Mouse (Mus musculus): ENCODE measurements at regions not wholly inside any gene's neighbourhood (a gene's known extent, or its start where the extent isn't known, plus 50 kb on each side); places are given as distances from the start of the nearest gene placed in this dataset.

DNA sequence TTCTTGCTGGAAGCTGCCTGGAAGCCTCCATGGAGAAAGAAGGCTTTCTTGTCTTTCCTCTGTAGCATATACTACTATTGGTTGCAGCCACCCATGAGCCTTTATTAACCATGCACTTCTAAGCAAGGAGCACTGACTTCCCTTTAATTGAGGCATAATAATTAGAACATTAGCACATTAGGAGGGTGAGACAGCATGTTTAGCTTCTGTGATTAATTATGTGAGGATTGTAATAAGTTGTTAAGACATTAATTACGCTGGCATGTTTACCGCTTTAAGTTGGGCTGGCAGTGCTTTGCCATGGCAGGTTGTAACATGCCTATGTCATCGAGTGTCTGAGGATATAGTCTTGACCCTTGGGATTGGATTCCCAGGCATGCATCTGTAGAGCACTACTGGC, 391.7 kb downstream of the Brinp2 start:
- no peak for DNase-seq

DNA sequence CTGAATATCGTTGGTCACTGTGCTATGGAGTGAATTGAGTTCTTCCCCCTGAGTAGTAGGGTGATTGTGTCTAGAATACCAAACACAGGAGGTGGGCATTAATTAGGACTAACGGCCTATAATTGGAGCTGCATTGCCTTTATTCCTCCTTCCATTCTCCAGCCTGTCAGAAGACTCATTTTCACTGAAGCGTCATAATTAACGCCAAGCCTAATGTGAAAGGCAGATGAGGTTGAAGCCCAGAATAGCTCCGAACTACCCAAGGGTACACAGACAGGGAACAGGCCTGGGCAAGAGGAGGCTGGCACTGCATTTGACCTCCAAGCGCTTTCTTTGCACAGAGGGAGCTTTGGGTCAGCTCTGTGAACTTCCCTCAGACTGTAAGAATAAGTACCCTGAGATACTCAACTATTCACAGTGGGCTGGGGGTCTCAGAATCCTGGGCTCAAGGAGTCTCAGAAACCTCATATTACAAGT, 386.5 kb downstream of the Brinp2 start:
- no peak for DNase-seq

DNA sequence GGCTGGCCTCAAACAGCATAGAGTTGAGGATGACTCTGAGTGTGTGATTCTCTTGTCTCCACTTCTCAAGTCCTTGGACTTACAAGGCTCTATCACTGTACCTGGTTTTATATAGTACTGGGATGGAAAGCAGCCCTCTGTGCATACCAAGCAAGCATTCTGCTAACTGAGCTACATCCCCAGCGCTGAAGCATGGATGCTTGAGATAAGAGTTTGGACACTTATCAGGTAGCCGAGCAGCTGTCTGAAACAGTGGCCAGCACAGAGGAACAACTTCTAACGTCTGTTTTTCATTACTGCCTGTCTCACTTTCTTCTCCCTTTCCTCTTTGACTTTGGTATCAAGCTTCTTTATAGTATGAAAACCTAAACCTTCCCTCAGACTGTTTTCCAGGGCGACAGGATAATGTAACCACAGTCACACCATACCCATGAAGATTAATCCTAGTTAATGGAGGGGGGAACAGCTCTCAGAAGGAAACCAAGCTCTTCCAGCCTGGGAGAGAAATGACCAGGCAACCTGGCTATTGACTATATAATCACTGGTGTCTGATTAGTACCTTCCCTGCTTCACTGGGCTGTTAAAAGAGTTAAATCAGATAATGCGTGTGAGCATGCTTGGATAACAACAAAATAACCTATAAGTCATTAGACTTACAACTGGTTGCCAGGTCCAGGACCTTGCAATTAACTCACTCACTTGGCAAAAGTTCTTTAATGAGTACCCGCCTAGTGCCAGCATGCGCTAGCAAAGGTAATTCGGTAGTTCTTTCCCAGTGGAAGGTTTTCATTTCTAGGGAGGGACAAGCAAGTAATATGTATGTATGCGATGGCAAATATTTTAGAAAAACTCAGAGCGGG, 382.5 kb downstream of the Brinp2 start:
- no peak for DNase-seq

DNA sequence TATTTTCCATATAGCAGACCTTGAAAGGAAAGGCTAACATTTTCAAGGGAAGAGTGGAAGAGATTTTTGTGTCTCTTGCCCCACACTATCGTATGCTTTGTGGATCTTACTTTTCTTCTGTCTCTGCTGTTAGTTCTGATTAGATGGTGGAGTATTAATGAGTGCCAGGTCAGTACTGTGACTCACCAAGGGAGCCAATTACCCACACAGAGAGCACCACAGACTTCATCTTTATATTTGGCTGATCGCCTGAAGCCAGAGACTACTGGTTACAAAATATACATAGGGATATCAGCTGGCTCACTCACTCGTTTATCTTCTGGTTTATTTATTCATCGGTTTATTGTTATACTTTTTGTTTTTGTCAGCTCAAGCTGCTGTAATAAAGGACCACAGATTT, 381.5 kb downstream of the Brinp2 start:
- DNase-seq = no peak

DNA sequence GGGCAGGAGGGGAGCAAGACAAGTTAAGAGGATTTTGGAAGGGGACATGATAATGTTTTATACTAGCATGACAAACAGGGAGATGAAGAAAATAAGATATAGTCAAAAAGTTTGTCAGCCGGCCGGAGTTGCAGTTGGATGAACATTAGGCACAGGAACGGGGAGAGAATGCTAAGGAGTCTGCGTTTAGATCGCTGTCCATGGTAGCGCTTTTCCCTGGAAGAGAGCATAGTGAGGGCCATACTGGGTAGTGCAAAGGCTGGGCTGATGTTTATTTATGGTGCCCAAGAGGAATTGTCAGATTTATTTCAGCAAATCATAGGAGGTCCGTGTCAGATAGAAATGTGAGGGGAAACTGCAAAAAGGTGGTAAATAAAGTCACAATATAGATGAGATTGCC, 337.0 kb downstream of the Brinp2 start:
- DNase-seq = peak; percentile 47

DNA sequence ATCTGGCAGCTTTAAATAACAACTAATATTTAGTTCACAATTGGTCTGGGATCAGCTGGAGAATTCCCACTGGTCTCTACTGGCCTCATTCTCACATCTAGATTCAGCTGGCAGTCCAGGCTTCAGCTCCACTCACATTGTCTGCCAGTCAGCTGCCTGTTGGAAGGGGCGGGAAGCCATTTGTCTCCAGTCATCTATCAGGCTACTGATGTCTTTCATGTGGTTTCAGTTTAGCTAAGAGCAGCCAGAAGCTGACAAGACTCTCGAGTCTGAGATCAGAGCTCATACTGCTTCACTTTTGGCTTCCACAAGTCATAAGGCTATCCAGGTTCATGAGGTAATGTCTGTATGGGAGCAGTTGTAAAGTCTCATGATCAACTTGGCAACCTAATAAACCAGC, 316.4 kb downstream of the Brinp2 start:
- peak; percentile 10 for DNase-seq

DNA sequence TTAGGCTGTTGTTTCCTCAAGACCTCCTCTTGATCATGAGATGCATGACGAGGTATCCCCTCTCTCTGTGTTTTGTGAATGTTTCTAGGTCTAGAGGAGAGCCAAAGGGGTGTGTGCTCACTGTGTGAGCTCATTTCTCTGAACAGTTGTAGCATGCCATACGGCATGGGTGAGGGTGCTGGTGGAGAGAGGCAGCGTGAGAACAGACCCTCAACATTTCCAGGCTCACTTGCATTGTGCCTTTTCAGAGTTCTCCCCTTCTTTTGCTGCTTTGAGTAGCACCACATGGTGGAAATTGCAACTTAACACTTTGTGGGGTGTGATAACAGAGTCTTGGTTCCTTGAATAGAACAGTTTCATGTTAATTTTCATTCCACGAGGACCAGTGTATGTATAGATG, 315.8 kb downstream of the Brinp2 start:
- DNase-seq = no peak

DNA sequence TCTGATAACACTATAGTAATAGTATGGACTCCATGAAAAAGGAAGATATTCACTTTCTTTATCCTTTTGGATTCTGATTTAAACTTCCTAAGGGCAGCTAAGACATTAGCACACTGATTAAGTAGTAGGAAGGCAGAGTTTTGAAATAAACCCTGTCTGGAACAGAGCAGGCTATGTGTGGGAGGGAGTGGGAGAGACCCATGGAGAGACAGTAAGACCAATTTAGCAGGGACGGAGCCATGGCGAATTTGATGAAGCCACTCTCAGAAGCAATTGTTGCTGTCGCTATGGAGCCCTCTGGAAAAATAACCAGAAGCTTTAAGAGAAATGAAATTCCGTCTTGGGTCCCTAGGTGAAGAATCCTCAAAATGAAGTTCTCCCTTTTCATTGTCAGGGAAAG, 303.5 kb downstream of the Brinp2 start:
- DNase-seq = no peak

DNA sequence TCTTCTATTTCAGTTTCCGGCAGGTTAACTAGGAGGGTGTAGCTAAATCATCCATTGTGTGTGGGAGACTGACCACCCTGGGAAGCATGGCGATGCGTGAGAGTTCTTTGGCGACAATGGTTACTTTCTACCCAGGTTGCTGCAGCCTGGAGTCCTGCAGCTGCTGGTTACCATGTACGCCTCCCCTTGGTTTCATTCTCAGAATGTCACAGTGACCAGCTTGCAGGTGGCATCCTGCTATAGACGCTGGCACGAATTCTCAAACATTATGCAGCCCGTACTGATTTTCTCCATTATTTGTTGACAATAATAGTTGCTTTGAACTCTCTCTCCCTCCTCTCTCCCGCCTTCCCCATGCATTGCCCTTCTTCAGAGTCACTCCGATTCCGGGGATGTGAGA, 301.2 kb downstream of the Brinp2 start:
- no peak for DNase-seq

DNA sequence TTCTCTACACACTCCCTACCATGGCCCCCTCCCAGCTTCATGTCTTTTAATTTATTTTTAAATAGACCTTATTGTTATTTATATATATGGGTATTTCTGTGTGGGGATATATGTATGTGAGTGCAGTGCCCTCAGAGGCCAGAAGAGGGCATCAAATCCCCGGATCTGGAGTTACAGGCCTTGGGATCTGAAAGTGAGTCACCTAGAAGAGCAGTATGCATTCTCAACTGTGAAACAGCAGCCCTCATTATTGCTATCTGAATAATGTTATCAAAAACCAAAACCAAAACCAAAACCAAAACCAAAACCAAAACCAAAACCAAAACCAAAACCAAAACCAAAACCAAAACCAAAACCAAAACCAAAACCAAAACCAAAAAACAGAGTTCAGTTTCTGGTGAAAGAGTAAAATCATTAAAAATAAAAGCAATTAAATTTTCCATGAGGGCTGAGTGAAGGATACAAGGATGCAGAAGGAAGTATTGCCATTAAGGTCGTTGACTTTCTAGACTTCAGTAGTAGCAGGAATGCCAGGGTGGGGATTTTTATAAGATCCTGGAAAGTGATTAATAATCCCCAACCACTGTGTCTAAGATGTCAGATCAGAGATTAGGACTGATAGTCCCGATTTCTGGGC, 299.0 kb downstream of the Brinp2 start:
- DNase-seq = no peak

DNA sequence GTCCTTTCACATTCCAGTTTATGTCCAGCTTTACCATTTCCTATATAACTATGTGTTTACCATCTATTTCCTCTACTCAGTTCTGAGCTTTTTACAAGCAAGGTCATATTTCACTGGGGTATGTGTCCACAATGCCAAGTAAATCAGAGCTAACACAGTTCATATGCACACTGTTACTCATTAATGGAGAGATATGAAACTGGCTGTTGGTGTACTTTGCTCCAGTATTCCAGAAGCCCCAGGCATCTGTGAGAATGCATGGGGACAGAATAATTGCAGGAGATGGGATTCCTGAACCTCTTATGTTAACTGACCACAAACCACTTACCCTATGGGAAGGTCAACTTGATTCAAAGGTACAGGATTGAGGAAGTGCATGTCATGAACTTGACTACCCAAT, 298.3 kb downstream of the Brinp2 start:
- no peak for DNase-seq

DNA sequence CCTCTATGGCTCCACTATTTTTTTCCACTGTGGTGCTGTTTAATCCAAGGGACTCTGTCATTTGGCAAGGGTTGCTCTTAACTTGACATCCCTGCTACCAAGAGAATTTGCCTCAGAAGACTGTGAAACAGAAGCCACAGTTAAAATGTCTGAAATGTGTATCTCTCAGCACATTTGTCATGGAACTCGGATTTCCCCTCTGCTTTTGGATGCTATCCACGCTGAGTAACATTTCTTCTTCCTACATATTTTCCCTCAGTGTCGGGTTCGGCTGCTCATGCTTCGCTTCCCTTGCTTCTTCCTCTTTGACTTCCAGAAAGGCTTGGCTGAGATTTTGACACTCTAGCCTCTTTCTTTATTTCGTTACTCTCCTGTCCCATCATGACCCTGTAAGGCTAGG, 294.1 kb downstream of the Brinp2 start:
- DNase-seq = no peak

DNA sequence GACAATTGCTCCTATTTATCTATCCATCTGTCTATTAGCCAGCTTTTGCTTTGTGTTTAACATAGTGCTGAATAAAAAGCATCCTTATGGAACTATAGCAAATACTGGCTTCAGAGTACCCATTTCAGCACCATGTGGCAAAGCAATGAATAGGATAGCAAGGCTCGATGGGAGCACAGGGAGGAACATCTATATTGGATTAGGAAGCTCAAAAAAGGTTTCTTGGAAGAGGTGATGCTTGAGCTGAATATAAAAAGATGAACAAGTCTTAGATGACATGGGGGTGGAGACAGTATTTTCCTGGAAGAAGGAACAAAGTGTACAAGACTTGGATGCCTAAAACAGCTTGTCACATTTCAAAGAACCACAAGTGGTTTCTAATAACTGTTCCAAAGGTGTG, 273.9 kb downstream of the Brinp2 start:
- DNase-seq = no peak

DNA sequence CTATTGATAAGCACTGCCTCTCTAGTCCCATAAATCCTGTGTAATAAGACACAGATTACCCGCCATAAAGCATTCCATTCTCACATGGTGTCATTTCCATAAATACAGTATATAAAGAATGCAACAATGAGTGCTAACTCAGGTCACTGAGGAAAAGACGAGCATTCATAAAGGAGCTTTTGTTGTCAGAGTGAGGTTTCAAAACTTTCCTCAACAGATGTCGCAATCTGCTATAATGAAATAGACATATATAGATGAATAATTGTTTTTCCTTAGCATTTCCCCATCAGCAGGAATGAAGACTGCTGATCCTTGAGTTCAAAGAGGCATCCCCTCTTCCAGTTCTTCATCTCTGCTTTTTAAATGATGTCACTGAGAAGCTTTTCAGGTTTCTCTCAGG, 270.3 kb downstream of the Brinp2 start:
- no peak for DNase-seq

DNA sequence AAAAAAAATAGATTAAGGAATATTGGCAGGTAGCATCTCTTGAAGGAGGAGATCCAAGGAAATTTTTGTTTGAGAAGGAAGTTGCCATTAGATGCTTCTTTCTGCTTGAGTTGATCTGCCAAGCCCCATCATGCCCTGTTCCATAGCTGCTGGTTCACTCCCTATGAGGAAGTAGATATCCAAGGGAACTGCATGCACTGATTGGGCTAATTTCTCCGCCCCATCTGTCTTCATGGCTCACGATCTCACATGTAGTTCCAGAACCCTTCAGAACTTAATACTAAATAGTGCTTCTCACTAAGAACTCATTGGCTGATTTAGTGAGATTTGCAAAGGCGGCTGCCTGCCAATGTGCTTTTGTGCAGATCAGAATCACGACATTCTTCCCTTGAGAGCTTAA, 258.6 kb downstream of the Brinp2 start:
- no peak for DNase-seq

DNA sequence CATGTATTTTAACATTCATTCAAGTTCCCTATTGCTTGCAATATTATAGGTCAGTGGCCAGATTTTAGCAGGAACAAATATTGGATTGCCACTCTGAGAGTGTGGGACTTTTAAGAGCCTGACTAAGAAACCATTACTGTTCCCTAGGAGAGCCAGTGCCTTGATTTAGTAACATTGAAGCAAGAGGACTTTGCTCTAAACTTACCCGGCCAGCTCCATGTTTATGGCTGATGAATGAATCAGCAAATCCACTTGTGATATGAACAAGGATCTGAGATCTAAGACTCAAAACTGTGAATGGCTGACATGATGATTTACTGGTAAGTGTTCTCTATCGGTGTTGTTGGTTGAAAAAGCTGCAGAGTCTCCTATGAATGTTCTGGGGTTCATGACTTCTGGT, 236.4 kb downstream of the Brinp2 start:
- DNase-seq = no peak

DNA sequence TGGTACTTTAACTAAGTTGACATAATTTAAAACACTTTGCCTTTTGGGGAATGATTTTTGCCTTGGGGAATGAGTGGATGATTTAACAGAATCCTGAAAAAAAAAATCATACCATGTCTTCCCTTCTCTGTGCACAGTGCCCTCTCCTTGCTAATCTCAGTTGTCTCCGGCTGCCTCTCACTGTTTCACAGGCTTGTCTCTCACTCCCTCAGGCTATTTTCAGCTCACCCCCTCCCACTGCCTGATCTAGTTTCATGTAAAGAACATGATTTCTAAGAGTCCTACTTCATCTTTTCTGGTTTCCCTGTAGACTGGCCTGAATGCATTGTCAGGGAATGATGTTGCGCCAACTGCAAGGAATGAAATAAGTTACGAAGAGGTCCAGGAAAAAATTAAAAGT, 231.2 kb downstream of the Brinp2 start:
- no peak for DNase-seq

DNA sequence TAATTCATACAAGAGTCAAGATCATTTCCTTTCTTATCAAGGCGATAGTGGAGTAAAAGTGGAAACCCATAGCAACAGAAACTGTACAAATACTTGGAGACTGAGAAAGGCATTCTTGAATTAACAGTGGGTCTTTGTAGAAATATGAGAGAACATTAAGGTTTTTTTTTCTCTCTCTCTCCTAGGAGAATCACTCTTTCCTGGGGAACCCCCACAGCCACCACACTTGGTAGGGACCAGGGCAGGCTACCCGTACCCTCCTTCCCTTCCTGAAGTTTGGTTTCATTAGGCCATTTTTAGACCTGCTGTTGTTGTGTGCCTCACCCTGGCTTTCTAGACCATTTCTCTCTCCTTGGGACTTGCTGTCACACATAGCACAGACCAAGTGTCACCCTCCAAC, 229.9 kb downstream of the Brinp2 start:
- DNase-seq = no peak

DNA sequence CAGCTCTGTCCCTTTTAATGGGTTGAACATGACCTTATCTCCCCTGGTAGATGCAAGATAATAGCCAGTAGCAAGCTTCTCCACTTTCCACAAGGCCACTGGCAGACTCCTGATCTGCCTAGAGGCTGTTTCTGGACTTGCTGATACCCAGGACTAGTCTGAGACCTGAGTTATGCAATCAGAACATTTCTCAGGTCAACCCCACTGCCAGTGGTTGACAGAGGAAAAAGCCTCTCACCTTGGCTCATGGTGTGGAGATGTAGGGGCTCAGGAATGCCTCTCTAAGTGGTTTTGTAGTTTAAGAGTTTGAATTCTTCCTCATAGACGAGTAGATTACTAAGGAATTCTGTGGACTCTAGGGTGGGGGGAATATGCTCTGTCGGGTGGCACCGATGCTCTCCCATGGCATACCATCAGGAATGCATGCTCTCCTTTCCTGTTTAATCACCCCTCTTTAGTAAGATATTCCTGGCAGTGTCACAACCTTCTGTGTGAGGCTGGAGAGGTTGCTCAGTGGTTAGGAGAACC, 226.8 kb downstream of the Brinp2 start:
- DNase-seq = no peak

DNA sequence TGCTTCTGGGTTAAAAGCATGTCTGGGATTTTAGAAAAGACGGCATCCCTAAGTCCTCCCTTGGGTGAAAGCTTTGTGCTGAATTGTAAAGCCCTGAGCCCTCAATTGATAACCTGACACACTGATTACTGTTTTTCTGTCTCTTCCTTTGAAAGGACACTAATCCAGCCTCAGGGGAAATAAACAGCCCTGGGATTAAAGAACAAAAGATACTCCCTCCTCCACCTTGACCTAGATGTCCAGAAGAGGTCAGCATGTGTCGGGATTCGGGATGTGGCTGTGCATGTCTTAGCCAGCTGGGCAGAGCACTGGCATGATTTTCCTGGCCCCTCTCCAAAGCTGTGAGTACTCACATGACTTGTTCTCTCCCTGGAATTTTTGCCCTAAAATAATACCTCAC, 208.6 kb downstream of the Brinp2 start:
- DNase-seq = peak; percentile 12

DNA sequence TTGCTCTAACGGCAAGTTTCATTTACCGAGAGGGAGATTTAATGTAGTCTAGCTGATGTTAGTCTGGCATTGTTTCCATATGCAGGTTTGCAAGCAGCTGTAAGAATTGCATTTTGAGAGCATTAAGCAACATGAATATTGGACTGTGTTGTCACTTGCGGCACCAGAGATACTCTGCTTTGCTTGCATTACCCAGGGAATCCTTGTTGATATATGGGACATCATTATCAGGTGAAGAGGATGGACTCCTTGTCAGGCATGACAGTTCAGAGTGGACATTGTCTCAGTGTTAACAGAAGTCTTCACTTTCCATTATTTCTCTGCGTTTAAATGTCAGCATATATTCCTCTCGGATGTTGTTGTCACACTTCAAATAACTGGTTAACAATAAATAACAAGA, 208.1 kb downstream of the Brinp2 start:
- no peak for DNase-seq

DNA sequence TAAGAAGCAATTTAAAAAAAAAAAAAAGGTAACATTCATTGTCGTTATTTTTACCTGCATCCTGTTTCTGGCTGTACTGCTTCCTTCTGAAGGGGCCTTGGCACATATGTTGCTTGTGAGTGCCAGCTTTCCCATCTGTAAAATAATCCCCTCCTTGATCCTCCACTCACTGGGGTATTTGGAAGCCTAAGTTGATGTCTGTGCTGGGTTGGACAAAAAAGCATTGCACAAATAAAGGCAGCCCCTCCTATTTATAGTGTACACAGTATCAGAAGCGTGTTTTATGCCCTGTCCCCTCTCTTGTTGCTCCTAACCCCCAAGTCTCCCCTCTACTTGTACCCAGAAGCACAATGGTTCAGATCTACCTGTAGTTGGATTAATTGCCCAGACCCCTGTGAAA, 195.0 kb downstream of the Brinp2 start:
- DNase-seq = no peak

DNA sequence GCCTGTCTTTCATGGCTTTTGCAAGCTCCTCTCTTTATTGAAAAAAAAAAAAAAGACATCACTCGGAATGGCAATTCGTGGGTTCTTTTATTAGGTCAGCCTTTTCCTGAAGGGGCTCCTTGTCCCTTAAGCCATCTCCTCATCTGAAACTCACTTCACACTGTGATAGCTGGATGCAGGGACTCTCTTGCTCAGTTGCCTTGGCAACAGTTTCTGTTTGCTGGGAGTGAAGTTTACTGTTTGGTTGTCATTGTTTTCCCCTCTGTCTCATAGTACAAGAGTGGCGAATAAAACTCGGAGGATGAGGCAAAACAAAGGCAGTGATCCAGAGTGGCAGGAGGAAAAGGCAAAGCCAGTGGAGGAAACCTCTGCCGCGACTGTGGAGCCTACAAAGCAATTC, 194.6 kb downstream of the Brinp2 start:
- no peak for DNase-seq

DNA sequence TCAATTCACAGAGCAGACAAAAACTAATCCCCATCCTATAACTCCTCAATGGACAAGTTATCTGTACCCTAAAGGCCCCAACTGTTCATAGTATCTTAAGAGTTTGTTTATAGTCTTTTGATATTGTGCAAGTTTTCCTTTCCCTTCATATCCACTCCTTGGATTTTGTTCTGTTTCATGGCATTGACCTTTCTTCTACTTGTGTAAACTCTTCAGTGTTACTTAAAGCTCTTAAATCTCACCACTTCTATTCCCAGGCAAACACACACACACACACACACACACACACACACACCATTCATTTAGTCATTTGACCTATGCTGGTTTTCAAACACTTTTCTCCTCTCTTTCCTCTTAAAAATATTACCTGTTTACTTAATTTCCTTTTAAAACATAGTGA, 192.7 kb downstream of the Brinp2 start:
- no peak for DNase-seq

Measured in heart, postnatal 4 days (tissue).